Mouse (Mus musculus): ENCODE data around the gene Cfap52.

DNA sequence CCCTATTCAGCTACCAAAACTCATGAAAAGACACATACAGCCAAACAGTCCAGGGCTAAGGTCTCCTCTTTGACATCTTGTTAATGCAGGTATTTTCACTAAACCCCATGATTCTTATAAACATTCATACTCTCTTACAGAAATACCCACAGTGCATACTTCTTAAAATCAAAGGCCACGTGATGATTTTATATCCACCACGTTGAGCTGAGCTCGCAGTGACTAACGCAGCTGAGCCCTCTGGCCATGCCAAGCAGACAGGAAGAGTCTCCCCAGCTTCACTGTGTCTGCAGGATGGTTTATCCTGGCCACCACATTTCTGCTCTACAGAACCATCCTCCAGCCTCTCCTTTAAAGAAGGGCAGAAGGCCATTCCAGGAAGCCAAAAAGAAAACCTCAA is 61.7 kb downstream of the Cfap52 start:
- TF ChIP-seq CTCF (IDR thresholded peaks at IDR 0.05; ENCODE audit: low read depth) (no peak), EP300 (IDR thresholded peaks at IDR 0.05; ENCODE audit: low read depth) (no peak)
